In genomic region chr13:22020901-22021339, GRCm38 (mm10) we compare ENCODE assay signal across 8 mouse cellular contexts. TPM values are rescaled to one million over a fixed set of nuclear protein-coding genes. Genes with fewer than 3 reads are reported as not detected.
A peak's percentile ranks its signal among the peaks of the same experiment; 100 is the strongest.
DNase-seq lines count a peak whose midpoint lies in the region; ATAC-seq lines count a peak whose summit lies in the region.

No protein-coding gene starts in this region.

- peaks cover 44% of the 10 kb centered on the region for H3K27me3 ChIP-seq in embryonic facial prominence, embryonic 13.5 days
- H3K27me3 ChIP-seq in heart, embryonic 11.5 days (ENCODE audit: control insufficient read depth, insufficient read depth, low read length): peaks cover 2% of the 10 kb centered on the region; the same call in 1 of the 2 replicates
- H3K27me3 ChIP-seq in lung, embryonic 15.5 days: no peaks in the 10 kb centered on the region
- peaks cover 59% of the 10 kb centered on the region for H3K27me3 ChIP-seq in neural tube, embryonic 15.5 days (replicated peaks)

- H3K9ac ChIP-seq in embryonic facial prominence, embryonic 13.5 days: 0 out of 2 replicates have a peak overlapping the region, but pooled peaks have one; percentile 59
- peak overlapping the region; percentile 69 for H3K9ac ChIP-seq in heart, embryonic 11.5 days (ENCODE audit: low read depth, low read length)
- peak overlapping the region; percentile 44 for H3K9ac ChIP-seq in lung, embryonic 15.5 days
- no peak overlapping the region for H3K9ac ChIP-seq in neural tube, embryonic 15.5 days (replicated peaks)

- H3K4me2 ChIP-seq in embryonic facial prominence, embryonic 13.5 days: peak overlapping the region; percentile 67
- peak overlapping the region; percentile 72 for H3K4me2 ChIP-seq in heart, embryonic 11.5 days
- H3K4me2 ChIP-seq in lung, embryonic 15.5 days: peak overlapping the region; percentile 85
- H3K4me2 ChIP-seq in neural tube, embryonic 15.5 days: peak overlapping the region; percentile 58

- H3K27ac ChIP-seq in embryonic facial prominence, embryonic 13.5 days: no peak overlapping the region
- no peak overlapping the region for H3K27ac ChIP-seq in heart, embryonic 11.5 days (ENCODE audit: low read depth, low read length)
- no peak overlapping the region for H3K27ac ChIP-seq in lung, embryonic 15.5 days
- no peak overlapping the region for H3K27ac ChIP-seq in neural tube, embryonic 15.5 days (replicated peaks)

- peak; percentile 68 to 77 for DNase-seq in cerebellum, postnatal 14 days
- peak; percentile 81 for DNase-seq in NIH3T3 (ENCODE audit: low read depth)
- DNase-seq in kidney, adult 8-10 months: peak; percentile 38 to 78

- no peaks in the 10 kb centered on the region for H3K36me3 ChIP-seq in embryonic facial prominence, embryonic 13.5 days
- H3K36me3 ChIP-seq in heart, embryonic 11.5 days (ENCODE audit: control insufficient read depth, insufficient read depth, low read length): no peaks in the 10 kb centered on the region
- no peaks in the 10 kb centered on the region for H3K36me3 ChIP-seq in lung, embryonic 15.5 days
- no peaks in the 10 kb centered on the region for H3K36me3 ChIP-seq in neural tube, embryonic 15.5 days

- H3K9me3 ChIP-seq in embryonic facial prominence, embryonic 13.5 days: no peaks in the 10 kb centered on the region
- no peaks in the 10 kb centered on the region for H3K9me3 ChIP-seq in heart, embryonic 11.5 days (replicated peaks; ENCODE audit: control insufficient read depth, low read length)
- no peaks in the 10 kb centered on the region for H3K9me3 ChIP-seq in lung, embryonic 15.5 days
- H3K9me3 ChIP-seq in neural tube, embryonic 15.5 days (replicated peaks): no peaks in the 10 kb centered on the region

- ATAC-seq in cerebellum, adult (ENCODE audit: insufficient number of reproducible peaks, low FRiP score, low TSS enrichment): no peak
- no peak for ATAC-seq in embryonic facial prominence, embryonic 13.5 days (ENCODE audit: insufficient number of reproducible peaks, insufficient read depth, low FRiP score, low TSS enrichment, low read depth)
- peak; percentile 75 for ATAC-seq in heart, embryonic 11.5 days (replicated peaks; ENCODE audit: insufficient number of reproducible peaks, low FRiP score, low TSS enrichment)
- peak; percentile 66 for ATAC-seq in lung, embryonic 15.5 days (ENCODE audit: borderline replicate concordance, extremely low read depth, low FRiP score, low TSS enrichment)
- ATAC-seq in neural tube, embryonic 15.5 days (ENCODE audit: low FRiP score): no peak

- peak overlapping the region; percentile 46 for H3K4me3 ChIP-seq in embryonic facial prominence, embryonic 13.5 days
- H3K4me3 ChIP-seq in heart, embryonic 11.5 days (ENCODE audit: low read depth, low read length): peak overlapping the region; percentile 61
- H3K4me3 ChIP-seq in lung, embryonic 15.5 days: peak overlapping the region; percentile 57
- peak overlapping the region; percentile 34 for H3K4me3 ChIP-seq in neural tube, embryonic 15.5 days (replicated peaks)

- peaks cover 4% of the 10 kb centered on the region; the same call in 1 of the 2 replicates for H3K4me1 ChIP-seq in embryonic facial prominence, embryonic 13.5 days
- H3K4me1 ChIP-seq in heart, embryonic 11.5 days (ENCODE audit: control insufficient read depth, insufficient read depth, low read length): 0 out of 2 replicates have a peak, but pooled peaks cover 2% of the 10 kb centered on the region
- peaks cover 8% of the 10 kb centered on the region; the same call in 1 of the 2 replicates for H3K4me1 ChIP-seq in lung, embryonic 15.5 days
- peaks cover 14% of the 10 kb centered on the region for H3K4me1 ChIP-seq in neural tube, embryonic 15.5 days

- 0% methylated on average over 8 of the region's 8 CpGs for WGBS in embryonic facial prominence, embryonic 13.5 days
- under 1% methylated on average over 8 of the region's 8 CpGs for WGBS in heart, embryonic 11.5 days (ENCODE audit: insufficient replicate concordance)
- WGBS in lung, embryonic 15.5 days: under 1% methylated on average over 8 of the region's 8 CpGs
- WGBS in neural tube, embryonic 15.5 days: under 1% methylated on average over 8 of the region's 8 CpGs

RNA-seq across cellular contexts. Expression of gene Prss16, which starts 11.4 kb away (rescaled TPM):
- 0.59 and 1.2 TPM in 2 replicates for polyA plus RNA-seq in embryonic facial prominence, embryonic 13.5 days (2015; fragmentation: Nextera tagmentation; extraction: Ambion mirVana)
- polyA plus RNA-seq in heart, embryonic 11.5 days (2014; fragmentation: Nextera tagmentation; extraction: Ambion mirVana): 0.24 and 0.66 TPM in 2 replicates
- polyA plus RNA-seq in lung, embryonic 15.5 days (2015; fragmentation: Nextera tagmentation; extraction: Ambion mirVana): 11.2 and 36.4 TPM in 2 replicates
- 0.09 and 167 TPM in 2 replicates for polyA plus RNA-seq in neural tube, embryonic 15.5 days (2015; fragmentation: Nextera tagmentation; extraction: Ambion mirVana)

RNA-seq across cellular contexts. Expression of gene Hist1h2ah, which starts 14.4 kb away (rescaled TPM):
- polyA plus RNA-seq in embryonic facial prominence, embryonic 13.5 days (2015; fragmentation: Nextera tagmentation; extraction: Ambion mirVana): 5.2 and 5.4 TPM in 2 replicates
- polyA plus RNA-seq in heart, embryonic 11.5 days (2014; fragmentation: Nextera tagmentation; extraction: Ambion mirVana): 10.1 TPM in 1 of 2 replicates, not detected in the other
- 8.1 and 8.2 TPM in 2 replicates for polyA plus RNA-seq in lung, embryonic 15.5 days (2015; fragmentation: Nextera tagmentation; extraction: Ambion mirVana)
- 4.5 TPM in 1 of 2 replicates, not detected in the other for polyA plus RNA-seq in neural tube, embryonic 15.5 days (2015; fragmentation: Nextera tagmentation; extraction: Ambion mirVana)

RNA-seq across cellular contexts. Expression of gene Hist1h2bk, which starts 14.8 kb away (rescaled TPM):
- polyA plus RNA-seq in embryonic facial prominence, embryonic 13.5 days (2015; fragmentation: Nextera tagmentation; extraction: Ambion mirVana): 9.5 and 15.3 TPM in 2 replicates
- 2.2 and 3.9 TPM in 2 replicates for polyA plus RNA-seq in heart, embryonic 11.5 days (2014; fragmentation: Nextera tagmentation; extraction: Ambion mirVana)
- polyA plus RNA-seq in lung, embryonic 15.5 days (2015; fragmentation: Nextera tagmentation; extraction: Ambion mirVana): 7.0 and 7.4 TPM in 2 replicates
- polyA plus RNA-seq in neural tube, embryonic 15.5 days (2015; fragmentation: Nextera tagmentation; extraction: Ambion mirVana): 0.97 and 2.2 TPM in 2 replicates

RNA-seq across cellular contexts. Expression of gene Hist1h4i, which starts 20.2 kb away (rescaled TPM):
- polyA plus RNA-seq in embryonic facial prominence, embryonic 13.5 days (2015; fragmentation: Nextera tagmentation; extraction: Ambion mirVana): 26.0 and 31.3 TPM in 2 replicates
- polyA plus RNA-seq in heart, embryonic 11.5 days (2014; fragmentation: Nextera tagmentation; extraction: Ambion mirVana): 12.1 and 15.7 TPM in 2 replicates
- 27.2 and 29.1 TPM in 2 replicates for polyA plus RNA-seq in lung, embryonic 15.5 days (2015; fragmentation: Nextera tagmentation; extraction: Ambion mirVana)
- polyA plus RNA-seq in neural tube, embryonic 15.5 days (2015; fragmentation: Nextera tagmentation; extraction: Ambion mirVana): 4.8 and 8.5 TPM in 2 replicates

RNA-seq across cellular contexts. Expression of gene Hist1h2ag, which starts 21.8 kb away (rescaled TPM):
- 78.1 and 82.3 TPM in 2 replicates for polyA plus RNA-seq in embryonic facial prominence, embryonic 13.5 days (2015; fragmentation: Nextera tagmentation; extraction: Ambion mirVana)
- 12.3 and 19.7 TPM in 2 replicates for polyA plus RNA-seq in heart, embryonic 11.5 days (2014; fragmentation: Nextera tagmentation; extraction: Ambion mirVana)
- 52.7 and 55.6 TPM in 2 replicates for polyA plus RNA-seq in lung, embryonic 15.5 days (2015; fragmentation: Nextera tagmentation; extraction: Ambion mirVana)
- polyA plus RNA-seq in neural tube, embryonic 15.5 days (2015; fragmentation: Nextera tagmentation; extraction: Ambion mirVana): 3.0 and 13.9 TPM in 2 replicates

Comparison
In these comparisons a context has a peak if more than half of its experiments do, and no peak if none do; other contexts are left out.
1. ATAC-seq: peak in heart, embryonic 11.5 days (single experiment) and lung, embryonic 15.5 days (single experiment); none in cerebellum, adult (single experiment), embryonic facial prominence, embryonic 13.5 days (single experiment) and neural tube, embryonic 15.5 days (single experiment).
2. Peak in every context shown above with its lines, with median percentiles within 50 percentile points of each other: DNase-seq, H3K4me2 ChIP-seq and H3K4me3 ChIP-seq.